Mouse (Mus musculus) MEL (cell line): ENCODE data around the gene Smurf1. TPM values are rescaled to one million over a fixed set of nuclear protein-coding genes. Genes with fewer than 3 reads are reported as not detected.

Source experiments
- DNase-seq: peaks from one replicate; pipeline ENCODE4 v3.0.0; 2011; ENCODE audit warnings: low read depth, low spot score
- H3K27ac ChIP-seq: 2 replicates; pipeline ENCODE4 v1.5.1; 2012; ENCODE audit warnings: low read depth, mild to moderate bottlenecking, control low read depth, low read length, moderate library complexity; ENCODE audit not compliant: control insufficient read depth
- H3K27me3 ChIP-seq, 2 experiments: fragments of 150-350 bp in 1 of 2; sonication (generic) in 1 of 2; 2 replicates each; pipeline ENCODE4 v1.6.1; 2012; ENCODE audit warnings: low read length in 2 of 2, mild to moderate bottlenecking in 2 of 2, improper control_type of control experiment in 1 of 2, moderate library complexity in 1 of 2; ENCODE audit not compliant: insufficient read depth in 2 of 2, control insufficient read depth in 1 of 2
- H3K36me3 ChIP-seq, 2 experiments: 2 replicates each; pipeline ENCODE4 v1.6.1; 2012 to 2014; ENCODE audit warnings: low read length in 2 of 2, improper control_type of control experiment in 1 of 2, inconsistent platforms in 1 of 2, mild to moderate bottlenecking in 1 of 2; ENCODE audit not compliant: insufficient read depth in 2 of 2, control insufficient read depth in 1 of 2
- H3K4me1 ChIP-seq, 2 experiments: fragments of 150-350 bp in 1 of 2; sonication (generic) in 1 of 2; 2 replicates each; pipeline ENCODE4 v1.6.1; 2012; ENCODE audit warnings: low read length in 2 of 2, improper control_type of control experiment in 1 of 2, mild to moderate bottlenecking in 1 of 2; ENCODE audit not compliant: insufficient read depth in 2 of 2, control insufficient read depth in 1 of 2
- H3K4me3 ChIP-seq, 2 experiments: fragments of 150-350 bp in 1 of 2; sonication (generic) in 1 of 2; 2 replicates each; pipeline ENCODE4 v1.5.1; 2012; ENCODE audit warnings: low read depth in 2 of 2, low read length in 2 of 2, mild to moderate bottlenecking in 2 of 2, moderate library complexity in 2 of 2, control low read depth in 1 of 2, improper control_type of control experiment in 1 of 2; ENCODE audit not compliant: control insufficient read depth in 1 of 2, insufficient read depth in 1 of 2
- H3K79me2 ChIP-seq: 2 replicates; pipeline ENCODE4 v1.6.1; 2012; ENCODE audit warnings: mild to moderate bottlenecking, low read length, moderate library complexity; ENCODE audit not compliant: control insufficient read depth, poor library complexity, insufficient read depth
- H3K9ac ChIP-seq: 2 replicates; pipeline ENCODE4 v1.6.1; 2012; ENCODE audit warnings: low read depth, mild to moderate bottlenecking, control low read depth, low read length, moderate library complexity; ENCODE audit not compliant: control insufficient read depth, poor library complexity, severe bottlenecking
- H3K9me3 ChIP-seq: fragments of 150-350 bp; sonication (generic); replicated peaks from 2 replicates; pipeline ENCODE4 v1.6.1; 2012; ENCODE audit warnings: mild to moderate bottlenecking, low read length, improper control_type of control experiment, moderate library complexity; ENCODE audit not compliant: insufficient read depth
- CHD1 ChIP-seq: IDR thresholded peaks from 2 replicates; pipeline ENCODE4 v1.6.1; 2012; ENCODE audit warnings: low read depth, mild to moderate bottlenecking, inconsistent platforms, low read length, improper control_type of control experiment
- CTCF ChIP-seq, 3 experiments: IDR thresholded peaks in 2 of 3; conservative IDR thresholded peaks in 1 of 3; 2 replicates each; pipeline ENCODE4 v1.5.1; 2011 to 2012; ENCODE audit warnings: low read length in 3 of 3, low read depth in 2 of 3, mild to moderate bottlenecking in 2 of 3, improper control_type of control experiment in 1 of 3, inconsistent platforms in 1 of 3, mixed read lengths in 1 of 3, moderate library complexity in 1 of 3; ENCODE audit not compliant: control insufficient read depth in 1 of 3, insufficient read depth in 1 of 3, poor library complexity in 1 of 3, severe bottlenecking in 1 of 3
- ETS1 ChIP-seq: IDR thresholded peaks from 2 replicates; pipeline ENCODE4 v1.6.1; 2012; ENCODE audit warnings: low read depth, mild to moderate bottlenecking, inconsistent platforms, low read length, improper control_type of control experiment, moderate library complexity
- GABPA ChIP-seq: IDR thresholded peaks from 2 replicates; pipeline ENCODE4 v1.6.1; 2012; ENCODE audit warnings: low read depth, mild to moderate bottlenecking, inconsistent platforms, low read length, improper control_type of control experiment, moderate library complexity
- GATA1 ChIP-seq: IDR thresholded peaks from 2 replicates; pipeline ENCODE4 v1.6.1; 2011; ENCODE audit warnings: low read depth, low read length, improper control_type of control experiment
- HCFC1 ChIP-seq: IDR thresholded peaks from 2 replicates; pipeline ENCODE4 v1.6.1; 2012; ENCODE audit warnings: low read depth, mild to moderate bottlenecking, inconsistent platforms, low read length, improper control_type of control experiment, moderate library complexity
- MAX ChIP-seq: IDR thresholded peaks from 2 replicates; pipeline ENCODE4 v1.6.1; 2011; ENCODE audit warnings: low read length, improper control_type of control experiment
- MYB ChIP-seq: IDR thresholded peaks from 2 replicates; pipeline ENCODE4 v1.6.1; 2011; ENCODE audit warnings: mild to moderate bottlenecking, low read depth, low read length, improper control_type of control experiment
- POLR2A ChIP-seq, 2 experiments: IDR thresholded peaks; 2 replicates each; pipeline ENCODE4 v1.6.1; 2011 to 2012; ENCODE audit warnings: low read length in 2 of 2, mild to moderate bottlenecking in 2 of 2, control low read depth in 1 of 2, improper control_type of control experiment in 1 of 2, low read depth in 1 of 2, moderate library complexity in 1 of 2; ENCODE audit not compliant: control insufficient read depth in 1 of 2, insufficient read depth in 1 of 2, poor library complexity in 1 of 2
- POLR2AphosphoS2 ChIP-seq: IDR thresholded peaks from 2 replicates; pipeline ENCODE4 v1.6.1; 2011; ENCODE audit warnings: low read length, improper control_type of control experiment
- POLR2AphosphoS5 ChIP-seq: IDR thresholded peaks from 2 replicates; pipeline ENCODE4 v1.6.1; 2012; ENCODE audit warnings: low read depth, borderline replicate concordance, mild to moderate bottlenecking, inconsistent platforms, low read length, moderate library complexity, mixed read lengths
- RAD21 ChIP-seq: IDR thresholded peaks from 2 replicates; pipeline ENCODE4 v1.6.1; 2011; ENCODE audit warnings: mild to moderate bottlenecking, low read depth, low read length, improper control_type of control experiment
- SMC3 ChIP-seq: IDR thresholded peaks from 2 replicates; pipeline ENCODE4 v1.6.1; 2011; ENCODE audit warnings: low read depth, low read length, improper control_type of control experiment
- TAL1 ChIP-seq: IDR thresholded peaks from 2 replicates; pipeline ENCODE4 v1.6.1; 2012; ENCODE audit warnings: mild to moderate bottlenecking, inconsistent platforms, low read length, moderate library complexity, mixed read lengths
- USF2 ChIP-seq, 2 experiments: IDR thresholded peaks; 2 replicates each; pipeline ENCODE4 v1.6.1; 2011 to 2012; ENCODE audit warnings: improper control_type of control experiment in 2 of 2, low read length in 2 of 2, borderline replicate concordance in 1 of 2, inconsistent platforms in 1 of 2, low read depth in 1 of 2, mild to moderate bottlenecking in 1 of 2; ENCODE audit not compliant: insufficient read depth in 1 of 2
- ZKSCAN1 ChIP-seq: IDR thresholded peaks from 2 replicates; pipeline ENCODE4 v1.6.1; 2012; ENCODE audit warnings: low read depth, mild to moderate bottlenecking, inconsistent platforms, low read length, improper control_type of control experiment, moderate library complexity
- polyA plus RNA-seq, 2 experiments: library from polyadenylated mRNA; stranded (reverse) in 1 of 2; unstranded in 1 of 2; fragments of >175 nt in 1 of 2; fragments of >200 nt in 1 of 2; gene quantifications; 2 replicates each; pipeline versions ENCODE4 v1.2.1 to v1.2.4; 2012; ENCODE audit warnings: low replicate concordance in 2 of 2, low read depth in 1 of 2; ENCODE audit not compliant: insufficient read length in 2 of 2, insufficient read depth in 1 of 2, missing spikeins in 1 of 2
- total RNA-seq: library from RNA; depleted of rRNA; stranded (reverse); fragments of 300-350 nt; gene quantifications from 2 replicates; pipeline ENCODE4 v1.2.3, GENCODE M21; 2012

The Smurf1 gene
- total and polyA plus RNA-seq, 3 experiments = 4.0 to 10.6 TPM; not detected in 1

- TF ChIP-seq MYB (no peak), RAD21 (peak; percentile 59), SMC3 (peak; percentile 70), ETS1 (no peak), GATA1 (peak; percentile 35), CTCF (IDR thresholded peaks at IDR 0.05 in 2 of 3, conservative IDR thresholded peaks at IDR 0.05 in 1 of 3; ENCODE audit: control insufficient read depth in 1 of 3, insufficient read depth in 1 of 3, low read depth in 2 of 3, low read length in 3 of 3, poor library complexity in 1 of 3, severe bottlenecking in 1 of 3) (peak; percentile 87 to 99 (median 95))
- no peaks in the 10 kb centered on the region for H3K9me3 ChIP-seq
- no peaks in the 10 kb centered on the region for H3K79me2 ChIP-seq
- H3K4me3 ChIP-seq = 0 out of 4 replicates have a peak overlapping the region, but pooled peaks of 1 of the 2 experiments have one; percentile 22
- no peaks in the 10 kb centered on the region for H3K36me3 ChIP-seq
- peak; percentile 80 for DNase-seq
- no peak overlapping the region for H3K27ac ChIP-seq
- no peaks in the 10 kb centered on the region for H3K27me3 ChIP-seq
- peaks cover 0 to 3% of the 10 kb centered on the region in 2 experiments; a peak in 2 of 4 replicates for H3K4me1 ChIP-seq
- peak overlapping the region; percentile 46 for H3K9ac ChIP-seq
Measured at GRCm38 (mm10) chr5:144875892-144876291, 89.8 kb downstream of the Smurf1 start.

GRCm38 (mm10) chr5:144875227-144875626, 90.4 kb downstream of the Smurf1 start:
- H3K9ac ChIP-seq = no peak overlapping the region
- H3K4me1 ChIP-seq = peaks cover 0 to 3% of the 10 kb centered on the region in 2 experiments; a peak in 2 of 4 replicates
- DNase-seq = no peak
- H3K27me3 ChIP-seq = no peaks in the 10 kb centered on the region
- no peaks in the 10 kb centered on the region for H3K36me3 ChIP-seq
- no peak for TF ChIP-seq TAL1
- no peak for TF ChIP-seq GABPA
- TF ChIP-seq ZKSCAN1 = no peak
- TF ChIP-seq HCFC1 = no peak
- TF ChIP-seq POLR2A (IDR thresholded peaks at IDR 0.05; ENCODE audit: control insufficient read depth in 1 of 2, insufficient read depth in 1 of 2, low read depth in 1 of 2, low read length in 2 of 2, poor library complexity in 1 of 2) = no peak
- no peak for TF ChIP-seq USF2 (IDR thresholded peaks at IDR 0.05; ENCODE audit: borderline replicate concordance in 1 of 2, insufficient read depth in 1 of 2, low read depth in 1 of 2, low read length in 2 of 2)
- no peak for TF ChIP-seq GATA1
- no peak for TF ChIP-seq POLR2AphosphoS5
- TF ChIP-seq POLR2AphosphoS2 = no peak
- TF ChIP-seq CHD1 = no peak
- no peak for TF ChIP-seq RAD21
- H3K9me3 ChIP-seq = no peaks in the 10 kb centered on the region
- H3K27ac ChIP-seq = no peak overlapping the region
- no peaks in the 10 kb centered on the region for H3K79me2 ChIP-seq
- H3K4me3 ChIP-seq = no peak overlapping the region

GRCm38 (mm10) chr5:144872867-144873266, 92.8 kb downstream of the Smurf1 start:
- no peaks in the 10 kb centered on the region for H3K36me3 ChIP-seq
- no peak overlapping the region for H3K27ac ChIP-seq
- no peaks in the 10 kb centered on the region for H3K27me3 ChIP-seq
- no peaks in the 10 kb centered on the region for H3K79me2 ChIP-seq
- H3K4me3 ChIP-seq = no peak overlapping the region
- H3K4me1 ChIP-seq = peaks cover 0 to 3% of the 10 kb centered on the region in 2 experiments; a peak in 2 of 4 replicates
- no peak for DNase-seq
- no peaks in the 10 kb centered on the region for H3K9me3 ChIP-seq
- no peak for TF ChIP-seq RAD21
- no peak for TF ChIP-seq MAX
- no peak overlapping the region for H3K9ac ChIP-seq
